Mouse (Mus musculus) erythroblast, embryonic 14.5 days (primary cell): ENCODE data around the gene 2010003K11Rik.

Source experiments
- GATA1 ChIP-seq: IDR thresholded peaks from 2 replicates; pipeline ENCODE4 v1.6.1; 2012; ENCODE audit warnings: low read length, inconsistent platforms, mixed read lengths
- TAL1 ChIP-seq: IDR thresholded peaks from 3 replicates; pipeline ENCODE4 v1.6.1; 2012; ENCODE audit warnings: low read length, inconsistent platforms, mixed read lengths

DNA sequence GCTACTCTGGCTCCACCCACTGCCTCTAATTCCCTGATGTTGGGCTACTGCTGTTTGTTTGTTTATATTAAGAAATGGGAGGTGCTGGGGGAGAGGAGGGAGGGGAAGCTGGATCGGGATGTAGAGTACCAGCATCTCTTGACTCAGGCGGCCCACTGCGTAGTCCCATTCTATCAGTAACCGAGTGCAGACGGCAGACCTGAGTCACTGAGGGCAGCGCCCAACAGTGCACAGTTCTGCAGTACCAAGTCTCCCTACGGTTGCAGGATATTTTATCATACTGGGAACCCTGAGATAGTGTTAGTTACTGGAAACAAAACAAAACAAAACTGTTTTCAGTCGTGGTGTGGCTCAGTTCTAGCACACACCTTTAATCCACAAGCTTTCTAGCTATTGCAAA is 47.3 kb downstream of the 2010003K11Rik start:
- TF ChIP-seq GATA1 (no peak), TAL1 (no peak)
